Comparison of ENCODE assay signal across 8 mouse cellular contexts in the genomic region with DNA sequence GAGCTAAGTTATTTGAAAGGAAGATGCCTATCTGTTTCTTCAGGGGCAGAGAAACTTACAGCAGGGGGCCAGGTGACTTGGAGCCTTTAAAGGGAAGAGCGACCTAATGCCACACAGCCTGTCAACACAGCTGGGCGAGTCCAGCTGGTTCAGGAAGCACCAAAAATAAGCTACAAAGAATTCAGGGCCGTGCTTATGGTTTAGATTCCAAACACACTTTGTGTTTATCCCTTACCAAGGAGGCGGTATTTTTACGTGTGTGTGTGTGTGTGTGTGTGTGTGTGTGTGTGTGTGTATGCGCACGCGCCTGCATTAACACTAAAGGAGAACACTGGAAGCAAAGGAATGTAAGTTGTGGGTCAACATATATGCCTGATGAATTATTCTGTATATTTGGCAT. TPM values are rescaled to one million over a fixed set of nuclear protein-coding genes. Genes with fewer than 3 reads are reported as not detected.
DNase-seq lines count a peak whose midpoint lies in the region; ATAC-seq and TF ChIP-seq lines count a peak whose summit lies in the region.

No protein-coding gene starts in this region.

- no peak for TF ChIP-seq EP300 in liver, postnatal 0 days (IDR thresholded peaks at IDR 0.05; ENCODE audit: low read depth)

- DNase-seq in embryo, embryonic 10 days (ENCODE audit: low spot score): peak; percentile 18
- no peak for DNase-seq in embryo, embryonic 9.5 days (ENCODE audit: extremely low spot score)
- peak; percentile 54 for DNase-seq in CD4-positive helper T cell, adult 2 months (ENCODE audit: low read depth, low spot score)
- DNase-seq in intestine, embryonic 14.5 days (ENCODE audit: low spot score): peak; percentile 58
- peak; percentile 41 for DNase-seq in liver, postnatal 0 days
- DNase-seq in adrenal gland, postnatal 36 days: no peak

- H3K27me3 ChIP-seq in embryonic facial prominence, embryonic 13.5 days: no peaks in the 10 kb centered on the region
- no peaks in the 10 kb centered on the region for H3K27me3 ChIP-seq in intestine, embryonic 14.5 days (replicated peaks; ENCODE audit: control insufficient read depth, insufficient read depth, low read length)
- no peaks in the 10 kb centered on the region for H3K27me3 ChIP-seq in liver, postnatal 0 days (ENCODE audit: insufficient read depth, low read length)

- TF ChIP-seq POLR2A in olfactory bulb, adult 2 months (IDR thresholded peaks at IDR 0.05; ENCODE audit: insufficient read depth, low read depth, low read length): no peak

- H3K27ac ChIP-seq in embryonic facial prominence, embryonic 13.5 days: peak overlapping the region; percentile 91
- peak overlapping the region; percentile 84 for H3K27ac ChIP-seq in intestine, embryonic 14.5 days (ENCODE audit: low read depth)
- peak overlapping the region; percentile 98 for H3K27ac ChIP-seq in liver, postnatal 0 days (ENCODE audit: low read depth)
- peak overlapping the region; percentile 97; the same call in 1 of the 2 replicates for H3K27ac ChIP-seq in olfactory bulb, adult 2 months (ENCODE audit: insufficient read depth, low read depth, low read length)

- no peaks in the 10 kb centered on the region for H3K36me3 ChIP-seq in embryonic facial prominence, embryonic 13.5 days
- no peaks in the 10 kb centered on the region for H3K36me3 ChIP-seq in intestine, embryonic 14.5 days (ENCODE audit: control insufficient read depth, insufficient read depth, low read length)
- H3K36me3 ChIP-seq in liver, postnatal 0 days (replicated peaks; ENCODE audit: insufficient read depth, low read length): 0 out of 2 replicates have a peak, but pooled peaks cover 2% of the 10 kb centered on the region

- H3K4me1 ChIP-seq in embryonic facial prominence, embryonic 13.5 days: peaks cover 22% of the 10 kb centered on the region
- H3K4me1 ChIP-seq in intestine, embryonic 14.5 days (replicated peaks; ENCODE audit: control insufficient read depth, insufficient read depth, low read length): peaks cover 21% of the 10 kb centered on the region; the same call in 1 of the 2 replicates
- H3K4me1 ChIP-seq in liver, postnatal 0 days (ENCODE audit: insufficient read depth): peaks cover 37% of the 10 kb centered on the region
- peaks cover 12% of the 10 kb centered on the region for H3K4me1 ChIP-seq in olfactory bulb, adult 2 months (ENCODE audit: control insufficient read depth, insufficient read depth, low read length)

- ATAC-seq in embryonic facial prominence, embryonic 13.5 days (ENCODE audit: insufficient number of reproducible peaks, insufficient read depth, low FRiP score, low TSS enrichment, low read depth): no peak
- ATAC-seq in intestine, embryonic 14.5 days (replicated peaks; ENCODE audit: low FRiP score, low TSS enrichment, low read depth): no peak
- no peak for ATAC-seq in liver, postnatal 0 days

- H3K9ac ChIP-seq in embryonic facial prominence, embryonic 13.5 days: peak overlapping the region; percentile 89
- H3K9ac ChIP-seq in intestine, embryonic 14.5 days (ENCODE audit: low read length): peak overlapping the region; percentile 89
- peak overlapping the region; percentile 86 for H3K9ac ChIP-seq in liver, postnatal 0 days (replicated peaks)

- no peak for TF ChIP-seq CTCF in liver, postnatal 0 days (IDR thresholded peaks at IDR 0.05; ENCODE audit: low read depth)
- no peak for TF ChIP-seq CTCF in olfactory bulb, adult 2 months (IDR thresholded peaks at IDR 0.05; ENCODE audit: insufficient read depth, low read depth, low read length)

- no peaks in the 10 kb centered on the region for H3K9me3 ChIP-seq in embryonic facial prominence, embryonic 13.5 days
- no peaks in the 10 kb centered on the region for H3K9me3 ChIP-seq in intestine, embryonic 14.5 days (ENCODE audit: control insufficient read depth, low read length)
- no peaks in the 10 kb centered on the region for H3K9me3 ChIP-seq in liver, postnatal 0 days (ENCODE audit: low read length)

- peak overlapping the region; percentile 83 for H3K4me2 ChIP-seq in embryonic facial prominence, embryonic 13.5 days
- H3K4me2 ChIP-seq in intestine, embryonic 14.5 days (ENCODE audit: low read length): peak overlapping the region; percentile 84
- peak overlapping the region; percentile 83 for H3K4me2 ChIP-seq in liver, postnatal 0 days (ENCODE audit: low read depth, low read length)

- WGBS in embryonic facial prominence, embryonic 13.5 days: 14% methylated on average over 8 of the region's 8 CpGs
- WGBS in intestine, embryonic 14.5 days: 15% methylated on average over 8 of the region's 8 CpGs
- 13% methylated on average over 8 of the region's 8 CpGs for WGBS in liver, postnatal 0 days (ENCODE audit: insufficient replicate concordance)
- 13% methylated on average over 8 of the region's 8 CpGs for WGBS in olfactory bulb, adult 2 months

- peak overlapping the region; percentile 77 for H3K4me3 ChIP-seq in embryonic facial prominence, embryonic 13.5 days
- H3K4me3 ChIP-seq in intestine, embryonic 14.5 days (ENCODE audit: low read depth, low read length): peak overlapping the region; percentile 87
- peak overlapping the region; percentile 74 for H3K4me3 ChIP-seq in liver, postnatal 0 days (ENCODE audit: low read depth, low read length)
- H3K4me3 ChIP-seq in olfactory bulb, adult 2 months (ENCODE audit: insufficient read depth, low read depth, low read length): peak overlapping the region; percentile 98

RNA-seq across cellular contexts. Expression of a gene that starts 0.4 kb away (rescaled TPM):
- 41.4 and 42.9 TPM in 2 replicates for polyA plus RNA-seq in embryonic facial prominence, embryonic 13.5 days (2015; fragmentation: Nextera tagmentation; extraction: Ambion mirVana)
- 38.5 and 39.8 TPM in 2 replicates for polyA plus RNA-seq in intestine, embryonic 14.5 days (2014; fragmentation: Nextera tagmentation; extraction: Ambion mirVana)
- 41.4 and 42.8 TPM in 2 replicates for polyA plus RNA-seq in liver, postnatal 0 days (2015; fragmentation: Nextera tagmentation; extraction: Ambion mirVana)
- not detected in 2 replicates for polyA plus RNA-seq in olfactory bulb, adult 2 months (2012; ENCODE audit: insufficient read depth, insufficient read length, low replicate concordance, missing spikeins)
- total RNA-seq in adrenal gland, postnatal 36 days (2021): 100 to 1,000 TPM; 120 to 147 TPM

RNA-seq across cellular contexts. Expression of a gene that starts 1.1 kb away (rescaled TPM):
- 21.6 and 23.5 TPM in 2 replicates for polyA plus RNA-seq in embryonic facial prominence, embryonic 13.5 days (2015; fragmentation: Nextera tagmentation; extraction: Ambion mirVana)
- polyA plus RNA-seq in intestine, embryonic 14.5 days (2014; fragmentation: Nextera tagmentation; extraction: Ambion mirVana): 16.5 and 20.6 TPM in 2 replicates
- 10.6 and 10.7 TPM in 2 replicates for polyA plus RNA-seq in liver, postnatal 0 days (2015; fragmentation: Nextera tagmentation; extraction: Ambion mirVana)
- polyA plus RNA-seq in olfactory bulb, adult 2 months (2012; ENCODE audit: insufficient read depth, insufficient read length, low replicate concordance, missing spikeins): not detected in 2 replicates
- total RNA-seq in adrenal gland, postnatal 36 days (2021): 10 to 100 TPM; 25.1 to 33.3 TPM

RNA-seq across cellular contexts. Expression of a gene that starts 26.2 kb away (rescaled TPM):
- 1.7 and 2.4 TPM in 2 replicates for polyA plus RNA-seq in embryonic facial prominence, embryonic 13.5 days (2015; fragmentation: Nextera tagmentation; extraction: Ambion mirVana)
- 1.5 and 1.6 TPM in 2 replicates for polyA plus RNA-seq in intestine, embryonic 14.5 days (2014; fragmentation: Nextera tagmentation; extraction: Ambion mirVana)
- polyA plus RNA-seq in liver, postnatal 0 days (2015; fragmentation: Nextera tagmentation; extraction: Ambion mirVana): 1.2 TPM in 2 replicates
- not detected in 2 replicates for polyA plus RNA-seq in olfactory bulb, adult 2 months (2012; ENCODE audit: insufficient read depth, insufficient read length, low replicate concordance, missing spikeins)
- total RNA-seq in adrenal gland, postnatal 36 days (2021): 1 to 10 TPM; 1.1 to 3.3 TPM

RNA-seq across cellular contexts. Expression of a gene that starts 29.8 kb away (rescaled TPM):
- polyA plus RNA-seq in embryonic facial prominence, embryonic 13.5 days (2015; fragmentation: Nextera tagmentation; extraction: Ambion mirVana): 4.9 and 6.2 TPM in 2 replicates
- polyA plus RNA-seq in intestine, embryonic 14.5 days (2014; fragmentation: Nextera tagmentation; extraction: Ambion mirVana): 1.0 and 1.7 TPM in 2 replicates
- polyA plus RNA-seq in liver, postnatal 0 days (2015; fragmentation: Nextera tagmentation; extraction: Ambion mirVana): not detected in 2 replicates
- not detected in 2 replicates for polyA plus RNA-seq in olfactory bulb, adult 2 months (2012; ENCODE audit: insufficient read depth, insufficient read length, low replicate concordance, missing spikeins)
- total RNA-seq in adrenal gland, postnatal 36 days (2021): under 1 TPM in 1 of 2 experiments, not detected in 1; 0.89 TPM

RNA-seq across cellular contexts. Expression of a gene that starts 33.8 kb away (rescaled TPM):
- 168 and 170 TPM in 2 replicates for polyA plus RNA-seq in embryonic facial prominence, embryonic 13.5 days (2015; fragmentation: Nextera tagmentation; extraction: Ambion mirVana)
- polyA plus RNA-seq in intestine, embryonic 14.5 days (2014; fragmentation: Nextera tagmentation; extraction: Ambion mirVana): 130 and 143 TPM in 2 replicates
- polyA plus RNA-seq in liver, postnatal 0 days (2015; fragmentation: Nextera tagmentation; extraction: Ambion mirVana): 124 and 125 TPM in 2 replicates
- not detected in 2 replicates for polyA plus RNA-seq in olfactory bulb, adult 2 months (2012; ENCODE audit: insufficient read depth, insufficient read length, low replicate concordance, missing spikeins)
- 100 to 1,000 TPM; 239 to 254 TPM for total RNA-seq in adrenal gland, postnatal 36 days (2021)

Comparison
In these comparisons a context has a peak if more than half of its experiments do, and no peak if none do; other contexts are left out.
1. DNase-seq: peak in embryo, embryonic 10 days (single experiment), CD4-positive helper T cell, adult 2 months (single experiment), intestine, embryonic 14.5 days (single experiment) and liver, postnatal 0 days (single experiment); none in embryo, embryonic 9.5 days (single experiment) and adrenal gland, postnatal 36 days (0 of 2).
2. RNA of a gene that starts 0.4 kb away (polyA plus RNA-seq): 41.4 to 42.9 TPM in embryonic facial prominence, embryonic 13.5 days, 41.4 to 42.8 TPM in liver, postnatal 0 days and 38.5 to 39.8 TPM in intestine, embryonic 14.5 days; not detected in olfactory bulb, adult 2 months; every median in the first group is over 10 times any median in the second.
3. RNA of a gene that starts 1.1 kb away (polyA plus RNA-seq): 21.6 to 23.5 TPM in embryonic facial prominence, embryonic 13.5 days, 16.5 to 20.6 TPM in intestine, embryonic 14.5 days and 10.6 to 10.7 TPM in liver, postnatal 0 days; not detected in olfactory bulb, adult 2 months; every median in the first group is over 10 times any median in the second.
4. Peak in every context shown above with its lines, with median percentiles within 50 percentile points of each other: H3K27ac ChIP-seq, H3K4me2 ChIP-seq, H3K4me3 ChIP-seq and H3K9ac ChIP-seq.